In the genomic region with DNA sequence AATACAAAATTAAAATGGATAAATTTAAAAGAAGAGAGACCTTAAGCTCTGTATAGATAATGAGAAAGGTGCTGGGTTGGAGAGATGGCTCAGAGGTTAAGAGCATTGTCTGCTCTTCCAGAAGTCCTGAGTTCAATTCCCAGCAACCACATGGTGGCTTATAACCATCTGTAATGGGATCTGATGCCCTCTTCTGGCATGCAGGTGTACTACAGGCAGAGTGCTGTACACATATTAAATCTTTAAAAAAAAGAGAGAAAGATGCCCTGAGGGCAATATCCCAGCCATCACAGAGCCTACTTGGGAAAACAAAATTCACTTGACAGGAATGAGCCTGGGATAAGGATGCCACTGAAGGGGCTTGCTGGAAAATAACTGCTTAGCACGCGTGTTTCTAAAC, we compare ENCODE assay signal across 20 mouse cellular contexts. TPM values are rescaled to one million over a fixed set of nuclear protein-coding genes. Genes with fewer than 3 reads are reported as not detected.
DNase-seq lines count a peak whose midpoint lies in the region; ATAC-seq and TF ChIP-seq lines count a peak whose summit lies in the region.
"Had no signal": no experiment of that assay in that cellular context is flagged by ENCODE, and none has a peak within 500 bp of the region (broad histone marks: within the 10 kb centered on the region; RNA-seq: fewer than 3 reads in every experiment).

No protein-coding gene starts in this region.

- H3K9ac ChIP-seq in intestine, postnatal 0 days (ENCODE audit: low read depth, low read length) = no peak overlapping the region
- H3K9ac ChIP-seq in intestine, embryonic 15.5 days = no peak overlapping the region
- no peak overlapping the region for H3K9ac ChIP-seq in lung, embryonic 14.5 days
- H3K9ac ChIP-seq: embryonic facial prominence, embryonic 12.5 days; heart, embryonic 15.5 days; hindbrain, embryonic 12.5 days; kidney, embryonic 15.5 days; liver, embryonic 12.5 days; midbrain, embryonic 15.5 days; neural tube, embryonic 12.5 days had no signal

- peaks cover 6% of the 10 kb centered on the region; the same call in 1 of the 2 replicates for H3K27me3 ChIP-seq in intestine, postnatal 0 days (replicated peaks; ENCODE audit: control insufficient read depth, insufficient read depth, low read length)
- no peaks in the 10 kb centered on the region for H3K27me3 ChIP-seq in intestine, embryonic 15.5 days (replicated peaks)
- no peaks in the 10 kb centered on the region for H3K27me3 ChIP-seq in lung, embryonic 14.5 days (ENCODE audit: insufficient read depth, low read length)
- H3K27me3 ChIP-seq in Patski = no peaks in the 10 kb centered on the region
- H3K27me3 ChIP-seq: embryonic facial prominence, embryonic 12.5 days; heart, embryonic 15.5 days; hindbrain, embryonic 12.5 days; midbrain, embryonic 15.5 days; neural tube, embryonic 12.5 days had no signal

- ATAC-seq in intestine, postnatal 0 days = no peak
- ATAC-seq in intestine, embryonic 15.5 days = no peak
- no peak for ATAC-seq in lung, embryonic 14.5 days (ENCODE audit: insufficient read depth)
- ATAC-seq in Patski = no peak
- ATAC-seq: liver, embryonic 12.5 days; midbrain, embryonic 15.5 days had no signal

- H3K4me3 ChIP-seq in intestine, postnatal 0 days (ENCODE audit: low read depth, low read length) = no peak overlapping the region
- no peak overlapping the region for H3K4me3 ChIP-seq in intestine, embryonic 15.5 days (replicated peaks)
- H3K4me3 ChIP-seq in lung, embryonic 14.5 days (ENCODE audit: low read depth, low read length) = no peak overlapping the region
- H3K4me3 ChIP-seq: embryonic facial prominence, embryonic 12.5 days; heart, embryonic 15.5 days; hindbrain, embryonic 12.5 days; kidney, embryonic 15.5 days; liver, embryonic 12.5 days; midbrain, embryonic 15.5 days; neural tube, embryonic 12.5 days had no signal

- CTCF ChIA-PET in Patski (lab: Charles Lee) = interaction anchor here (1.2 to 3.1 kb wide), 7 partner anchors 9 to 21 kb away, joined by 3 to 25 read pairs (median 8); partner anchors contain the start of gene Dnajb5

- no peak overlapping the region for H3K4me2 ChIP-seq in intestine, postnatal 0 days (replicated peaks; ENCODE audit: low read depth)
- H3K4me2 ChIP-seq in intestine, embryonic 15.5 days (replicated peaks) = no peak overlapping the region
- no peak overlapping the region for H3K4me2 ChIP-seq in lung, embryonic 14.5 days
- H3K4me2 ChIP-seq: embryonic facial prominence, embryonic 12.5 days; heart, embryonic 15.5 days; hindbrain, embryonic 12.5 days; kidney, embryonic 15.5 days; liver, embryonic 12.5 days; midbrain, embryonic 15.5 days; neural tube, embryonic 12.5 days had no signal

- in situ Hi-C loops in Patski (cut with MboI; ENCODE audit: low pct_unique_long_range_greater_than_20kb) = loop anchor here (5.0 kb wide), 1 partner anchor 86 kb away; no protein-coding TSS in a partner anchor

- H3K36me3 ChIP-seq in intestine, postnatal 0 days (ENCODE audit: control insufficient read depth, insufficient read depth) = no peaks in the 10 kb centered on the region; the same call in 1 of the 2 replicates
- H3K36me3 ChIP-seq in intestine, embryonic 15.5 days = no peaks in the 10 kb centered on the region
- 0 out of 2 replicates have a peak, but pooled peaks cover 3% of the 10 kb centered on the region for H3K36me3 ChIP-seq in lung, embryonic 14.5 days (ENCODE audit: insufficient read depth)
- H3K36me3 ChIP-seq: embryonic facial prominence, embryonic 12.5 days; heart, embryonic 15.5 days; kidney, embryonic 15.5 days; liver, embryonic 12.5 days; midbrain, embryonic 15.5 days had no signal

- peak; percentile 47 for TF ChIP-seq CTCF in intestine, postnatal 0 days (IDR thresholded peaks at IDR 0.05; ENCODE audit: low read depth)
- TF ChIP-seq CTCF in lung, embryonic 14.5 days (IDR thresholded peaks at IDR 0.05; ENCODE audit: low read depth) = peak; percentile 29; the same call in 1 of the 2 replicates
- peak; percentile 54 for TF ChIP-seq CTCF in Patski (IDR thresholded peaks at IDR 0.05)

- no peak overlapping the region for H3K27ac ChIP-seq in intestine, postnatal 0 days (ENCODE audit: low read depth, low read length)
- H3K27ac ChIP-seq in intestine, embryonic 15.5 days = no peak overlapping the region
- no peak overlapping the region for H3K27ac ChIP-seq in lung, embryonic 14.5 days (ENCODE audit: low read depth)
- H3K27ac ChIP-seq: embryonic facial prominence, embryonic 12.5 days; heart, embryonic 15.5 days; hindbrain, embryonic 12.5 days; kidney, embryonic 15.5 days; liver, embryonic 12.5 days; macrophage; midbrain, embryonic 15.5 days; neural tube, embryonic 12.5 days had no signal

- no peaks in the 10 kb centered on the region for H3K4me1 ChIP-seq in intestine, postnatal 0 days (replicated peaks; ENCODE audit: control insufficient read depth, insufficient read depth, low read length)
- no peaks in the 10 kb centered on the region for H3K4me1 ChIP-seq in intestine, embryonic 15.5 days (replicated peaks)
- no peaks in the 10 kb centered on the region for H3K4me1 ChIP-seq in lung, embryonic 14.5 days (ENCODE audit: insufficient read depth)
- H3K4me1 ChIP-seq: embryonic facial prominence, embryonic 12.5 days; neural tube, embryonic 12.5 days had no signal

- WGBS in intestine, postnatal 0 days = 94% methylated on average over 2 of the region's 2 CpGs
- WGBS in intestine, embryonic 15.5 days = 98% methylated on average over 2 of the region's 2 CpGs
- WGBS in lung, embryonic 14.5 days = 91% methylated on average over 2 of the region's 2 CpGs

- POLR2A ChIA-PET in Patski (lab: Charles Lee) = no interaction called here

- no peaks in the 10 kb centered on the region for H3K9me3 ChIP-seq in intestine, postnatal 0 days (ENCODE audit: control insufficient read depth)
- H3K9me3 ChIP-seq in intestine, embryonic 15.5 days = no peaks in the 10 kb centered on the region
- H3K9me3 ChIP-seq in lung, embryonic 14.5 days (ENCODE audit: low read depth, low read length) = no peaks in the 10 kb centered on the region
- H3K9me3 ChIP-seq: embryonic facial prominence, embryonic 12.5 days; heart, embryonic 15.5 days; hindbrain, embryonic 12.5 days; kidney, embryonic 15.5 days; liver, embryonic 12.5 days; midbrain, embryonic 15.5 days; neural tube, embryonic 12.5 days had no signal

- DNase-seq in lung, embryonic 14.5 days = no peak
- DNase-seq in lung, postnatal 10 days = no peak
- DNase-seq in CD4-positive helper T cell, adult 2 months (ENCODE audit: low read depth, low spot score) = peak; percentile 15
- DNase-seq in Patski (ENCODE audit: low read depth, low spot score) = no peak
- DNase-seq in adrenal gland, postnatal 25 days = no peak
- DNase-seq: cerebellum, adult 18-20 months; right cerebral cortex, postnatal 14 days had no signal

RNA-seq across cellular contexts. Expression of gene 1700022I11Rik, which starts 5.9 kb away (rescaled TPM):
- 0.43 TPM in 1 of 2 replicates, not detected in the other for polyA plus RNA-seq in intestine, postnatal 0 days (2015; fragmentation: Nextera tagmentation; extraction: Ambion mirVana)
- polyA plus RNA-seq in intestine, embryonic 15.5 days (2015; fragmentation: Nextera tagmentation; extraction: Ambion mirVana) = 0.28 and 0.33 TPM in 2 replicates
- polyA plus RNA-seq in lung, embryonic 14.5 days (2014; fragmentation: Nextera tagmentation; extraction: Ambion mirVana) = 0.43 and 0.46 TPM in 2 replicates
- not detected for polyA plus RNA-seq in Patski (2021)
- total RNA-seq in adrenal gland, postnatal 25 days (2021) = not detected in 2 replicates
- total RNA-seq: gastrocnemius, postnatal 4 days; layer of hippocampus, postnatal 10 days; left cerebral cortex, postnatal 25 days had no signal

RNA-seq across cellular contexts. Expression of gene Dnajb5, which starts 13.9 kb away (rescaled TPM):
- polyA plus RNA-seq in intestine, postnatal 0 days (2015; fragmentation: Nextera tagmentation; extraction: Ambion mirVana) = 7.5 and 8.8 TPM in 2 replicates
- polyA plus RNA-seq in intestine, embryonic 15.5 days (2015; fragmentation: Nextera tagmentation; extraction: Ambion mirVana) = 7.3 and 8.4 TPM in 2 replicates
- polyA plus RNA-seq in lung, embryonic 14.5 days (2014; fragmentation: Nextera tagmentation; extraction: Ambion mirVana) = 6.3 and 6.9 TPM in 2 replicates
- polyA plus RNA-seq in Patski (2021) = 8.5 TPM
- 12.5 TPM in 2 replicates for total RNA-seq in adrenal gland, postnatal 25 days (2021)

RNA-seq across cellular contexts. Expression of gene Vcp, which starts 36.8 kb away (rescaled TPM):
- polyA plus RNA-seq in intestine, postnatal 0 days (2015; fragmentation: Nextera tagmentation; extraction: Ambion mirVana) = 205 and 207 TPM in 2 replicates
- polyA plus RNA-seq in intestine, embryonic 15.5 days (2015; fragmentation: Nextera tagmentation; extraction: Ambion mirVana) = 461 and 483 TPM in 2 replicates
- 558 and 560 TPM in 2 replicates for polyA plus RNA-seq in lung, embryonic 14.5 days (2014; fragmentation: Nextera tagmentation; extraction: Ambion mirVana)
- polyA plus RNA-seq in Patski (2021) = 283 TPM
- total RNA-seq in adrenal gland, postnatal 25 days (2021) = 299 and 392 TPM in 2 replicates

RNA-seq across cellular contexts. Expression of gene Fancg, which starts 46.8 kb away (rescaled TPM):
- 5.2 and 6.2 TPM in 2 replicates for polyA plus RNA-seq in intestine, postnatal 0 days (2015; fragmentation: Nextera tagmentation; extraction: Ambion mirVana)
- polyA plus RNA-seq in intestine, embryonic 15.5 days (2015; fragmentation: Nextera tagmentation; extraction: Ambion mirVana) = 15.0 and 15.2 TPM in 2 replicates
- 19.4 and 20.8 TPM in 2 replicates for polyA plus RNA-seq in lung, embryonic 14.5 days (2014; fragmentation: Nextera tagmentation; extraction: Ambion mirVana)
- polyA plus RNA-seq in Patski (2021) = 8.1 TPM
- 15.7 and 20.9 TPM in 2 replicates for total RNA-seq in adrenal gland, postnatal 25 days (2021)

RNA-seq across cellular contexts. Expression of gene Phf24, which starts 47.0 kb away (rescaled TPM):
- 0.73 and 1.0 TPM in 2 replicates for polyA plus RNA-seq in intestine, postnatal 0 days (2015; fragmentation: Nextera tagmentation; extraction: Ambion mirVana)
- 0.82 and 1.6 TPM in 2 replicates for polyA plus RNA-seq in intestine, embryonic 15.5 days (2015; fragmentation: Nextera tagmentation; extraction: Ambion mirVana)
- 0.43 and 0.53 TPM in 2 replicates for polyA plus RNA-seq in lung, embryonic 14.5 days (2014; fragmentation: Nextera tagmentation; extraction: Ambion mirVana)
- polyA plus RNA-seq in Patski (2021) = not detected
- total RNA-seq in adrenal gland, postnatal 25 days (2021) = 0.57 and 0.73 TPM in 2 replicates
- polyA plus RNA-seq: macrophage had no signal
